Mouse (Mus musculus): ENCODE results near the gene Hils1.

DNA sequence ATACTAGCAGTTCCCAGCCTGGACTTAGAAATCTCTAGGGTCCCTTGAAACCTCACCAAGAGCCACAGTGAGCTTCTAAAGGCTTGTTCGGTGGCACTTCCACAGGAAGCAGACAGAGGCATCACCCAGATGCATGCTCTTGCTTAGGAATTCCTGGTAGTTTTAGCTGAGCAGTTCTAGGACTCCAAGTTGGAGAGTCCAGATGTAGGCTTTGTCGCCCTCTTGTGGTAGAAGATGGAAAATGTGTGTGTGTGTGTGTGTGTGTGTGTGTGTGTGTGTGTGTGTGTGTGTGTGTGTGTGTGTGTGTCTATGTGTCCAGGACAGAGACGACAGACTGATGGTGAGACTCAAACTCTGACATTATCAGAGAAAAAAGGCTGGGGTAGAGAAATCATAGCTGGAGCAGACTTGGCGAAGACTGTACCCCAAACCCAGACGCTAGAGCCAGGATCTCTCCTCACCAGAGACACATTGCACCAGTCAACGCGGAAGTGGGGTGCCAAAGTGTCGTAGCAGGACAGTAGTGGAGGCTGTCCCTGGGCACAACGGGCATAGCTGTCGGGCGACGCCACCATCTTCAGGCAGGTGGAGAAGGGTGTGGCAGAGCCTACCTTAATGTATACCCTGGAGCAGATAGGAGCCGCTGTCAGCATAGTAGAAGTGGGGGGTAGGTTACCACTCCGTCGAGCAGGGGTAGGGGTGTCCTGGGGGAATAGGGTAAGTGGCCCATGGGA lies 3.0 kb downstream of the Hils1 start:
- no peak for TF ChIP-seq POLR2A (IDR thresholded peaks at IDR 0.05; ENCODE audit: insufficient read depth, low read length)
- TF ChIP-seq EP300 (IDR thresholded peaks at IDR 0.05; ENCODE audit: insufficient read depth, low read depth, low read length) = no peak
- peak; percentile 30 for TF ChIP-seq CTCF (IDR thresholded peaks at IDR 0.05; ENCODE audit: low read depth, low read length)
